In genomic region chr4:143067006-143067405, GRCm38 (mm10) we compare ENCODE assay signal across 9 mouse cellular contexts.
"Had no signal": no experiment of that assay in that cellular context is flagged by ENCODE, and none has a peak within 500 bp of the region (broad histone marks: within the 10 kb centered on the region; RNA-seq: fewer than 3 reads in every experiment).

No protein-coding gene starts in this region.

- DNase-seq: lung, adult 18-20 months; lung, embryonic 14.5 days; lung, postnatal 10 days; lung, postnatal 4 days; midbrain, embryonic 14.5 days; right cerebral cortex, postnatal 14 days; thymus, adult 2 months; thymus, postnatal 25 days; thymus, postnatal 4 days had no signal
